Mouse (Mus musculus) thymus, postnatal 10 days (tissue): ENCODE measurements around the gene Cyp39a1.

Source experiments
- DNase-seq, 2 experiments: peaks; one replicate each; pipeline ENCODE4 v3.0.0; 2021; ENCODE audit warnings: low spot score in 2 of 2

Gene Cyp39a1

GRCm38 (mm10) chr17:43667290-43667843 is at the start of gene Cyp39a1:
Gene Cyp39a1, plus strand, starts transcription at chr17:43667425.
- DNase-seq, result no peak

GRCm38 (mm10) chr17:43619156-43619555 is 48.1 kb upstream of the Cyp39a1 start:
- DNase-seq, result no peak

- no peak for DNase-seq
Observed at GRCm38 (mm10) chr17:43622076-43622475, 45.1 kb upstream of the Cyp39a1 start.

GRCm38 (mm10) chr17:43628246-43628645 is 39.0 kb upstream of the Cyp39a1 start:
- DNase-seq, result no peak

- DNase-seq, result no peak
Observed at GRCm38 (mm10) chr17:43629026-43629495, 38.2 kb upstream of the Cyp39a1 start.

- no peak for DNase-seq
Observed at GRCm38 (mm10) chr17:43629496-43630426, 37.5 kb upstream of the Cyp39a1 start, which contains the start of gene Tdrd6. Gene Tdrd6, minus strand, starts transcription at chr17:43630299.

- DNase-seq, result no peak
Observed at GRCm38 (mm10) chr17:43630427-43630760, 36.8 kb upstream of the Cyp39a1 start.

- no peak for DNase-seq
Observed at GRCm38 (mm10) chr17:43637146-43637545, 30.1 kb upstream of the Cyp39a1 start.

GRCm38 (mm10) chr17:43640825-43641224 is 26.4 kb upstream of the Cyp39a1 start:
- DNase-seq, result no peak

- no peak for DNase-seq
Observed at GRCm38 (mm10) chr17:43643191-43643590, 24.0 kb upstream of the Cyp39a1 start.

- DNase-seq, result no peak
Observed at GRCm38 (mm10) chr17:43644375-43644774, 22.9 kb upstream of the Cyp39a1 start.

GRCm38 (mm10) chr17:43645136-43645535 is 22.1 kb upstream of the Cyp39a1 start:
- peak; percentile 14 to 23 for DNase-seq

GRCm38 (mm10) chr17:43646925-43647324 is 20.3 kb upstream of the Cyp39a1 start:
- DNase-seq, result no peak

GRCm38 (mm10) chr17:43649641-43650436 is 17.4 kb upstream of the Cyp39a1 start:
- DNase-seq, result peak in 1 of 2 experiments; percentile 35

GRCm38 (mm10) chr17:43651314-43652046 is 15.7 kb upstream of the Cyp39a1 start:
- no peak for DNase-seq

- DNase-seq, result peak; percentile 68 to 73
Observed at GRCm38 (mm10) chr17:43666576-43667289, 492 bp upstream of the Cyp39a1 start, which contains the start of gene Slc25a27. Gene Slc25a27, minus strand, starts transcription at chr17:43667214.

GRCm38 (mm10) chr17:43669145-43669695 is 2.0 kb downstream of the Cyp39a1 start:
- no peak for DNase-seq

GRCm38 (mm10) chr17:43671907-43672306 is 4.7 kb downstream of the Cyp39a1 start:
- no peak for DNase-seq

- no peak for DNase-seq
Observed at GRCm38 (mm10) chr17:43675228-43675627, 8.0 kb downstream of the Cyp39a1 start.

GRCm38 (mm10) chr17:43676241-43676640 is 9.0 kb downstream of the Cyp39a1 start:
- no peak for DNase-seq
